Mouse (Mus musculus): ENCODE measurements at regions not wholly inside any gene's neighbourhood (a gene's known extent, or its start where the extent isn't known, plus 50 kb on each side); places are given as distances from the start of the nearest gene placed in this dataset.
A peak's percentile ranks its signal among the peaks of the same experiment; 100 is the strongest.

GRCm38 (mm10) chr11:64800246-64801121, 178.4 kb upstream of the Elac2 start:
- no peak for DNase-seq (ENCODE audit: low spot score)

- DNase-seq (ENCODE audit: low spot score): no peak
Observed at GRCm38 (mm10) chr11:64801351-64801750, 177.5 kb upstream of the Elac2 start.

- no peak for DNase-seq (ENCODE audit: low spot score)
Observed at GRCm38 (mm10) chr11:64805567-64805966, 173.3 kb upstream of the Elac2 start.

GRCm38 (mm10) chr11:64812408-64812807, 166.4 kb upstream of the Elac2 start:
- DNase-seq (ENCODE audit: low spot score): no peak

- no peak for DNase-seq (ENCODE audit: low spot score)
Observed at GRCm38 (mm10) chr11:64829429-64829828, 149.4 kb upstream of the Elac2 start.

- no peak for DNase-seq (ENCODE audit: low spot score)
Observed at GRCm38 (mm10) chr11:64832453-64832852, 146.4 kb upstream of the Elac2 start.

- no peak for DNase-seq (ENCODE audit: low spot score)
Observed at GRCm38 (mm10) chr11:64833786-64834185, 145.1 kb upstream of the Elac2 start.

GRCm38 (mm10) chr11:64836771-64837170, 142.1 kb upstream of the Elac2 start:
- no peak for DNase-seq (ENCODE audit: low spot score)

GRCm38 (mm10) chr11:64841092-64841491, 137.7 kb upstream of the Elac2 start:
- DNase-seq (ENCODE audit: low spot score): no peak

GRCm38 (mm10) chr11:64842775-64843530, 135.9 kb upstream of the Elac2 start:
- DNase-seq (ENCODE audit: low spot score): no peak

- DNase-seq (ENCODE audit: low spot score): no peak
Observed at GRCm38 (mm10) chr11:64846577-64847147, 132.2 kb upstream of the Elac2 start.

- DNase-seq (ENCODE audit: low spot score): no peak
Observed at GRCm38 (mm10) chr11:64859636-64860035, 119.2 kb upstream of the Elac2 start.

GRCm38 (mm10) chr11:64880674-64881073, 98.2 kb upstream of the Elac2 start:
- DNase-seq (ENCODE audit: low spot score): no peak

- no peak for DNase-seq (ENCODE audit: low spot score)
Observed at GRCm38 (mm10) chr11:64884518-64884917, 94.3 kb upstream of the Elac2 start.

GRCm38 (mm10) chr11:64889335-64890020, 89.4 kb upstream of the Elac2 start:
- DNase-seq (ENCODE audit: low spot score): no peak

GRCm38 (mm10) chr11:64890776-64891175, 88.1 kb upstream of the Elac2 start:
- DNase-seq (ENCODE audit: low spot score): no peak

GRCm38 (mm10) chr11:64895804-64896466, 82.9 kb upstream of the Elac2 start:
- no peak for DNase-seq (ENCODE audit: low spot score)

- peak; percentile 11 for DNase-seq (ENCODE audit: low spot score)
Observed at GRCm38 (mm10) chr11:64898758-64899586, 79.9 kb upstream of the Elac2 start.

GRCm38 (mm10) chr11:64899587-64900278, 79.1 kb upstream of the Elac2 start:
- DNase-seq (ENCODE audit: low spot score): no peak

- DNase-seq (ENCODE audit: low spot score): no peak
Observed at GRCm38 (mm10) chr11:64916783-64917182, 62.1 kb upstream of the Elac2 start.

Data from spleen, adult 12 weeks (tissue).